Mouse (Mus musculus) lung, embryonic 14.5 days (tissue): ENCODE measurements around the gene Eif4e3. TPM values are rescaled to one million over a fixed set of nuclear protein-coding genes. Genes with fewer than 3 reads are reported as not detected.

Experiments
- ATAC-seq: fragments of 200-750 bp; cut with Nextera tagmentation; 2 replicates; pipeline ENCODE4 v1.8.0; 2017; ENCODE audit warnings: mild to moderate bottlenecking, moderate TSS enrichment, moderate library complexity; ENCODE audit not compliant: insufficient read depth
- DNase-seq: peaks from one replicate; pipeline ENCODE4 v3.0.0-alpha.2; 2015
- H3K27ac ChIP-seq: fragments of 300-500 bp; sonication (generic); 2 replicates; pipeline ENCODE4 v1.5.1; 2014; ENCODE audit warnings: low read depth, mild to moderate bottlenecking, moderate library complexity
- H3K27me3 ChIP-seq: fragments of 300-500 bp; sonication (generic); 2 replicates; pipeline ENCODE4 v1.6.1; 2014; ENCODE audit warnings: low read length, control low read depth; ENCODE audit not compliant: insufficient read depth
- H3K36me3 ChIP-seq: fragments of 300-500 bp; sonication (generic); 2 replicates; pipeline ENCODE4 v1.6.1; 2014; ENCODE audit warnings: control low read depth; ENCODE audit not compliant: insufficient read depth
- H3K4me1 ChIP-seq: fragments of 300-500 bp; sonication (generic); 2 replicates; pipeline ENCODE4 v1.6.1; 2014; ENCODE audit warnings: antibody characterized with exemption, control low read depth; ENCODE audit not compliant: insufficient read depth
- H3K4me2 ChIP-seq: fragments of 300-500 bp; sonication (generic); 2 replicates; pipeline ENCODE4 v1.6.1; 2014; ENCODE audit warnings: mild to moderate bottlenecking
- H3K4me3 ChIP-seq: fragments of 300-500 bp; sonication (generic); 2 replicates; pipeline ENCODE4 v1.5.1; 2014; ENCODE audit warnings: low read depth, low read length
- H3K9ac ChIP-seq: fragments of 300-500 bp; sonication (generic); 2 replicates; pipeline ENCODE4 v1.6.1; 2014
- H3K9me3 ChIP-seq: fragments of 300-500 bp; sonication (generic); 2 replicates; pipeline ENCODE4 v1.6.1; 2016; ENCODE audit warnings: low read depth, low read length, control low read depth
- CTCF ChIP-seq: IDR thresholded peaks from 2 replicates; pipeline ENCODE4 v1.5.1; 2016; ENCODE audit warnings: antibody characterized with exemption, low read depth
- WGBS: fragments of 180-500 bp; shearing (Covaris S2); extraction: QIAGEN DNeasy Blood & Tissue Kit; methylation state at CpG from one replicate; pipeline ENCODE4 v1.1.7; 2014; 5-methylcytosine and 5-hydroxymethylcytosine counted together
- polyA plus RNA-seq: library from polyadenylated mRNA; unstranded; fragments of >200 nt; fragmentation: Nextera tagmentation; extraction: Ambion mirVana; gene quantifications from 2 replicates; pipeline ENCODE4 v1.2.1, GENCODE M21; 2014

The Eif4e3 gene
- polyA plus RNA-seq, 1 experiment from 2014 or later: 27.8 TPM

GRCm38 (mm10) chr6:99646344-99646743 lies 20.2 kb downstream of the Eif4e3 start:
- no peaks in the 10 kb centered on the region for H3K36me3 ChIP-seq
- peak overlapping the region; percentile 43 for H3K4me2 ChIP-seq
- peak overlapping the region; percentile 26; the same call in 1 of the 2 replicates for H3K27ac ChIP-seq
- ATAC-seq (peak; percentile 74; the same call in 1 of the 2 replicates), DNase-seq (peak; percentile 70)
- 16% methylated on average over 10 of the region's 10 CpGs for whole genome bisulfite sequencing
- 0 out of 2 replicates have a peak overlapping the region, but pooled peaks have one; percentile 4 for H3K9ac ChIP-seq
- no peak overlapping the region for H3K4me3 ChIP-seq
- H3K27me3 ChIP-seq: no peaks in the 10 kb centered on the region
- peaks cover 15% of the 10 kb centered on the region for H3K4me1 ChIP-seq
- no peak for TF ChIP-seq CTCF
- no peaks in the 10 kb centered on the region for H3K9me3 ChIP-seq

GRCm38 (mm10) chr6:99644876-99645275 lies 21.7 kb downstream of the Eif4e3 start:
- no peak for ATAC-seq
- peaks cover 15% of the 10 kb centered on the region for H3K4me1 ChIP-seq
- no peaks in the 10 kb centered on the region for H3K36me3 ChIP-seq
- no peak for DNase-seq
- WGBS: 69% methylated on average over 5 of the region's 5 CpGs
- peak overlapping the region; percentile 82; the same call in 1 of the 2 replicates for H3K27ac ChIP-seq
- no peaks in the 10 kb centered on the region for H3K27me3 ChIP-seq
- no peak overlapping the region for H3K9ac ChIP-seq
- TF ChIP-seq CTCF: peak; percentile 22
- no peak overlapping the region for H3K4me2 ChIP-seq
- H3K4me3 ChIP-seq: no peak overlapping the region
- no peaks in the 10 kb centered on the region for H3K9me3 ChIP-seq

GRCm38 (mm10) chr6:99644386-99644785 lies 22.2 kb downstream of the Eif4e3 start:
- H3K4me2 ChIP-seq: peak overlapping the region; percentile 25; the same call in 1 of the 2 replicates
- ATAC-seq (0 out of 2 replicates have a peak, but pooled peaks have one; percentile 5), DNase-seq (no peak)
- peak overlapping the region; percentile 82 for H3K27ac ChIP-seq
- 51% methylated on average over 5 of the region's 5 CpGs for WGBS
- no peaks in the 10 kb centered on the region for H3K36me3 ChIP-seq
- no peak overlapping the region for H3K9ac ChIP-seq
- no peaks in the 10 kb centered on the region for H3K9me3 ChIP-seq
- H3K27me3 ChIP-seq: no peaks in the 10 kb centered on the region
- H3K4me1 ChIP-seq: peaks cover 15% of the 10 kb centered on the region
- no peak for TF ChIP-seq CTCF
- no peak overlapping the region for H3K4me3 ChIP-seq

- 20% methylated on average over 10 of the region's 10 CpGs for WGBS
- TF ChIP-seq CTCF: no peak
- Histone ChIP-seq H3K4me1 (peaks cover 15% of the 10 kb centered on the region), H3K36me3 (0 out of 2 replicates have a peak, but pooled peaks cover 5% of the 10 kb centered on the region), H3K27me3 (no peaks in the 10 kb centered on the region), H3K27ac (peak overlapping the region; percentile 82), H3K4me3 (no peak overlapping the region), H3K4me2 (peak overlapping the region; percentile 25; the same call in 1 of the 2 replicates), H3K9ac (no peak overlapping the region), H3K9me3 (no peaks in the 10 kb centered on the region)
- DNase-seq (peak; percentile 94), ATAC-seq (peak; percentile 74)
Observed at GRCm38 (mm10) chr6:99643439-99644199, 23.0 kb downstream of the Eif4e3 start.

- Histone ChIP-seq H3K27me3 (no peaks in the 10 kb centered on the region), H3K4me1 (no peaks in the 10 kb centered on the region), H3K9ac (no peak overlapping the region), H3K4me2 (no peak overlapping the region), H3K9me3 (no peaks in the 10 kb centered on the region), H3K27ac (no peak overlapping the region), H3K36me3 (peaks cover 9% of the 10 kb centered on the region; the same call in 1 of the 2 replicates), H3K4me3 (no peak overlapping the region)
- no peak for TF ChIP-seq CTCF
- DNase-seq (no peak), ATAC-seq (no peak)
- 62% methylated on average over 4 of the region's 4 CpGs for WGBS
Observed at GRCm38 (mm10) chr6:99637456-99637855, 29.1 kb downstream of the Eif4e3 start.

- H3K4me1 ChIP-seq: no peaks in the 10 kb centered on the region
- H3K36me3 ChIP-seq: peaks cover 9% of the 10 kb centered on the region; the same call in 1 of the 2 replicates
- no peak overlapping the region for H3K4me2 ChIP-seq
- H3K27ac ChIP-seq: no peak overlapping the region
- TF ChIP-seq CTCF: no peak
- H3K4me3 ChIP-seq: no peak overlapping the region
- no peak for ATAC-seq
- no peak overlapping the region for H3K9ac ChIP-seq
- no peaks in the 10 kb centered on the region for H3K9me3 ChIP-seq
- no peak for DNase-seq
- H3K27me3 ChIP-seq: no peaks in the 10 kb centered on the region
- 64% methylated on average over 8 of the region's 8 CpGs for WGBS
Observed at GRCm38 (mm10) chr6:99636801-99637200, 29.8 kb downstream of the Eif4e3 start.

- ATAC-seq (no peak), DNase-seq (no peak)
- Histone ChIP-seq H3K27ac (no peak overlapping the region), H3K4me2 (no peak overlapping the region), H3K4me1 (no peaks in the 10 kb centered on the region), H3K4me3 (no peak overlapping the region), H3K36me3 (peaks cover 14% of the 10 kb centered on the region; the same call in 1 of the 2 replicates), H3K9ac (no peak overlapping the region), H3K27me3 (no peaks in the 10 kb centered on the region), H3K9me3 (no peaks in the 10 kb centered on the region)
- 54% methylated on average over 9 of the region's 9 CpGs for WGBS
- no peak for TF ChIP-seq CTCF
Observed at GRCm38 (mm10) chr6:99636121-99636520, 30.4 kb downstream of the Eif4e3 start.
